Mouse (Mus musculus) embryonic facial prominence, embryonic 11.5 days (tissue): ENCODE data around the gene Cfap73. TPM values are rescaled to one million over a fixed set of nuclear protein-coding genes. Genes with fewer than 3 reads are reported as not detected.

Source experiments
- polyA plus RNA-seq: library from polyadenylated mRNA; unstranded; fragments of >200 nt; fragmentation: Nextera tagmentation; extraction: Ambion mirVana; gene quantifications from 2 replicates; pipeline ENCODE4 v1.2.1, GENCODE M21; 2014

Cfap73 gene
- polyA plus RNA-seq, 1 experiment from 2014 or later = not detected

Other genes with a start within 250 kb of the Cfap73 start
- gene Lhx5, start 202.5 kb downstream of the Cfap73 start, polyA plus RNA-seq = 1.5 and 2.9 TPM in 2 replicates
- gene Sdsl, start 161.4 kb downstream of the Cfap73 start, polyA plus RNA-seq = 3.6 and 4.9 TPM in 2 replicates
- not detected in 2 replicates for gene Sds, start 157.7 kb downstream of the Cfap73 start, polyA plus RNA-seq
- 20.9 and 25.3 TPM in 2 replicates for gene Plbd2, start 130.6 kb downstream of the Cfap73 start, polyA plus RNA-seq
- gene Slc8b1, start 123.1 kb downstream of the Cfap73 start, polyA plus RNA-seq = 1.3 and 1.8 TPM in 2 replicates
- 9.6 and 11.2 TPM in 2 replicates for gene Tpcn1, start 45.6 kb downstream of the Cfap73 start, polyA plus RNA-seq
- 0.31 and 0.55 TPM in 2 replicates for gene Iqcd, start 45.2 kb downstream of the Cfap73 start, polyA plus RNA-seq
- 8.3 and 8.8 TPM in 2 replicates for gene Rita1, start 21.6 kb downstream of the Cfap73 start, polyA plus RNA-seq
- gene Ddx54, start 21.5 kb downstream of the Cfap73 start, polyA plus RNA-seq = 28.9 and 29.7 TPM in 2 replicates
- 0.34 TPM in 1 of 2 replicates, not detected in the other for gene Rasal1, start 14.6 kb upstream of the Cfap73 start, polyA plus RNA-seq
- gene Dtx1, start 77.7 kb upstream of the Cfap73 start, polyA plus RNA-seq = 3.3 TPM in 2 replicates
- 0.17 and 0.43 TPM in 2 replicates for gene Oas2, start 115.6 kb upstream of the Cfap73 start, polyA plus RNA-seq
- gene Oas3, start 143.4 kb upstream of the Cfap73 start, polyA plus RNA-seq = not detected in 2 replicates
- gene Oas1e, start 161.3 kb upstream of the Cfap73 start, polyA plus RNA-seq = not detected in 2 replicates
- 0.24 and 0.27 TPM in 2 replicates for gene Oas1c, start 178.3 kb upstream of the Cfap73 start, polyA plus RNA-seq
- gene Oas1f, start 213.1 kb upstream of the Cfap73 start, polyA plus RNA-seq = not detected in 2 replicates
- gene Oas1h, start 227.2 kb upstream of the Cfap73 start, polyA plus RNA-seq = not detected in 2 replicates